In the genomic region with DNA sequence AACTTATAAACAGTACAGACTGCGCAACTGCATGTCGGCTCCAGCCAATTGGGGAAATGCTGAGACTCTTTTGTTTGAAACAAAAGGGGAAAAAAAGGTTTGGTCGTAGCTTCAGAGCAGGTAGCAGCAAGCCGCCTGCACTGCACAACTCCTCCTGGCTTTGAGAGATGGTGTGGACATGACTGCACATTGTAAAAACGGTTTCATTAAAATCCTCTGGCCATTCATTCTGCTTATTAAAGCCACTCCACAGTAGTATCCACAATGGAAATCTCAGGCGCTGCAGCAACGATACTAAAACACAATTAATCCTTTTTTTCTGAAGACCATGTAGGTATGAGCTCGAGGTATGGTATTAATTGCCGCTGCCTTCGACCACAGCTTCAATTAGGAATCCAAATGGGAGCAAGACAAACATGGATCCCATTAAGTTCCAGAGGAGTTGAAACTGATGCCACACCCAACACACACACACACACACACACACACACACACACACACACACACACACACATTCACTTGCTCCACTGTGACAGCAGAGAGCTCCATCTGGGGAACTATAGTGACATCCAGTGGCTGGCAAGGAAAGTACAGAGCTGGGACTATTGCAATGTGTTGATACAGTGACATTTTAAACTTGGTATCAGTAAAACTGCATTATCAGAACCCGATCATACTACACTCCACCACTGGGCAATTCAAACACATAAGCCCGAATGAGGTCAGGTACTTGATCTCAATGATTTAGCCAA, we compare ENCODE assay signal across 8 mouse cellular contexts.
DNase-seq lines count a peak whose midpoint lies in the region; ATAC-seq and TF ChIP-seq lines count a peak whose summit lies in the region.

No protein-coding gene starts in this region.

- 0 out of 2 replicates have a peak, but pooled peaks cover 4% of the 10 kb centered on the region for H3K4me1 ChIP-seq in forebrain, embryonic 15.5 days
- H3K4me1 ChIP-seq in kidney, postnatal 0 days (replicated peaks; ENCODE audit: insufficient read depth, low read length), result no peaks in the 10 kb centered on the region
- no peaks in the 10 kb centered on the region for H3K4me1 ChIP-seq in lung, adult 2 months (ENCODE audit: control insufficient read depth, insufficient read depth, low read length)

- no peak overlapping the region for H3K4me2 ChIP-seq in forebrain, embryonic 15.5 days (replicated peaks)
- no peak overlapping the region for H3K4me2 ChIP-seq in kidney, postnatal 0 days (ENCODE audit: low read length)

- H3K9me3 ChIP-seq in forebrain, embryonic 15.5 days, result no peaks in the 10 kb centered on the region
- H3K9me3 ChIP-seq in kidney, postnatal 0 days (replicated peaks; ENCODE audit: low read length), result no peaks in the 10 kb centered on the region

- H3K27ac ChIP-seq in forebrain, embryonic 15.5 days (replicated peaks), result no peak overlapping the region
- no peak overlapping the region for H3K27ac ChIP-seq in kidney, postnatal 0 days

- peak; percentile 33 for DNase-seq in adrenal gland, adult 2 months
- no peak for DNase-seq in adrenal gland, adult 8-10 months
- peak; percentile 6 for DNase-seq in MEL-GATA-1-ER (ENCODE audit: extremely low read depth, low read depth)
- DNase-seq in kidney, postnatal 0 days (ENCODE audit: low spot score), result peak; percentile 62
- no peak for DNase-seq in lung, adult 2 months
- peak; percentile 68 for DNase-seq in retina, postnatal 1 day

- no peaks in the 10 kb centered on the region for H3K36me3 ChIP-seq in forebrain, embryonic 15.5 days
- no peaks in the 10 kb centered on the region for H3K36me3 ChIP-seq in kidney, postnatal 0 days (ENCODE audit: insufficient read depth, low read length)

- peak; percentile 79 for TF ChIP-seq CTCF in kidney, postnatal 0 days (IDR thresholded peaks at IDR 0.05; ENCODE audit: low read depth)
- TF ChIP-seq CTCF in lung, adult 2 months (IDR thresholded peaks at IDR 0.05; ENCODE audit: insufficient read depth, low read length), result peak; percentile 41; the same call in 1 of the 2 replicates

- no peaks in the 10 kb centered on the region for H3K27me3 ChIP-seq in forebrain, embryonic 15.5 days
- H3K27me3 ChIP-seq in kidney, postnatal 0 days (ENCODE audit: insufficient read depth, low read length), result no peaks in the 10 kb centered on the region

- no peak overlapping the region for H3K4me3 ChIP-seq in forebrain, embryonic 15.5 days
- H3K4me3 ChIP-seq in kidney, postnatal 0 days (replicated peaks; ENCODE audit: low read depth, low read length), result no peak overlapping the region
- no peak overlapping the region for H3K4me3 ChIP-seq in lung, adult 2 months (replicated peaks; ENCODE audit: extremely low read depth, low read depth, low read length)

- WGBS in forebrain, embryonic 15.5 days, result 56% methylated on average over 12 of the region's 12 CpGs
- 79% methylated on average over 12 of the region's 12 CpGs for WGBS in kidney, postnatal 0 days
- whole genome bisulfite sequencing in lung, adult 2 months, result 79% methylated on average over 12 of the region's 12 CpGs

- TF ChIP-seq POLR2A in lung, adult 2 months (IDR thresholded peaks at IDR 0.05; ENCODE audit: borderline replicate concordance, extremely low read depth, low read depth, low read length), result no peak

- H3K9ac ChIP-seq in forebrain, embryonic 15.5 days (replicated peaks), result no peak overlapping the region
- H3K9ac ChIP-seq in kidney, postnatal 0 days (ENCODE audit: low read depth, low read length), result no peak overlapping the region

- ATAC-seq in forebrain, embryonic 15.5 days (replicated peaks), result peak; percentile 90
- ATAC-seq in kidney, postnatal 0 days (replicated peaks; ENCODE audit: low FRiP score, low read depth), result peak; percentile 69
- no peak for ATAC-seq in erythroblast, adult 5-6 weeks (replicated peaks; ENCODE audit: low FRiP score, poor library complexity, severe bottlenecking)

Comparison
In these comparisons a context has a peak if more than half of its experiments do, and no peak if none do; other contexts are left out.
1. DNase-seq: peak in adrenal gland, adult 2 months (single experiment), MEL-GATA-1-ER (single experiment), kidney, postnatal 0 days (single experiment) and retina, postnatal 1 day (single experiment); none in adrenal gland, adult 8-10 months (single experiment) and lung, adult 2 months (single experiment).